Mouse (Mus musculus): ENCODE results near the gene Lgals3.

Lgals3 gene

GRCm38 (mm10) chr14:47369741-47370140 lies 2.2 kb downstream of the Lgals3 start:
- no peak for DNase-seq (ENCODE audit: low spot score in 2 of 2)

DNA sequence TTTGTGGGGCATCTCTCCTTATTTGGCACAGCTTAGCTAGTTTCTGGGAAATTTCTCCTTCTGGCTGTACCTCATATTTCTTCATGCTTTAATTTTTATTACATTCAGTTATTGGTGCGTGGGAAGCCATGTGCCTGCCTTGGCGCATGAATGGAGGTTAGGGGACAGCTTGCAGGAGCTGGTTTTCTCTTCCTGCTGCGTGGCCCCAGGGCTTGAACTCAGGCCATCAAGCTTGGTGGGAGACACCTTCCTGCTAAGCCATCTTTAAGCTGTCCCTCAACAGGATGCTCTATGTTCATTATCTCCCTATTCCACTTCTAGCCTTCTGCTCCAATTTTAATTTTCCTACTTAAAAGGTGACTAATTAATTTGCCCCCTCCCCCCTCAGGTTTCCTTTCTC lies 3.2 kb downstream of the Lgals3 start:
- no peak for DNase-seq (ENCODE audit: low spot score in 2 of 2)

DNA sequence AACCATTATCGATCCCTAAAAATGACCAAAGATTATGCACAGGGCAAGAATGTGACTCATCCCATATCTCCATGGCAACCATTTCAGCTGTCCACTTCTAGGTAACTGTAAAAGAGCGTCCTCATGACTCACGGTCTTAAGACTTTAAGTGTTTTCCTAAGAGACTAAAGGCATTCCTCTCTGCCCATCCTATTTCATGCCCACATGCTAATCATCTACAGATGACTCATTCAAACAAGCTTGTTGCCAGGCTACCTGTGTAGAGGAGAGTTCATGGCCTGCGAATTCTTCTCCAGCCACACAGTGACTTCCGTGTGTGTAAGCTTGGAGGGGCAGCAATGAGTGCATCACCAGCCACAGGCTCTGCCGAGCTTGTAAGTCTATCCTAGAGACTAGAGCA lies 4.1 kb downstream of the Lgals3 start:
- peak in 1 of 2 experiments; percentile 63 for DNase-seq (ENCODE audit: low spot score in 2 of 2)

- peak; percentile 77 for DNase-seq (ENCODE audit: low spot score in 2 of 2)
These were observed 6.5 kb downstream of the Lgals3 start for GRCm38 (mm10) chr14:47373728-47374678.

- no peak for DNase-seq (ENCODE audit: low spot score in 2 of 2)
These were observed 9.0 kb downstream of the Lgals3 start for GRCm38 (mm10) chr14:47376526-47376925.

- DNase-seq (ENCODE audit: low spot score in 2 of 2), result peak in 1 of 2 experiments; percentile 39
These were observed 10.8 kb downstream of the Lgals3 start for GRCm38 (mm10) chr14:47378336-47378735.

- no peak for DNase-seq (ENCODE audit: low spot score in 2 of 2)
These were observed 16.4 kb downstream of the Lgals3 start for GRCm38 (mm10) chr14:47383911-47384310.

GRCm38 (mm10) chr14:47384653-47385052 lies 17.1 kb downstream of the Lgals3 start:
- no peak for DNase-seq (ENCODE audit: low spot score in 2 of 2)

- DNase-seq (ENCODE audit: low spot score in 2 of 2), result no peak
These were observed 18.6 kb downstream of the Lgals3 start for GRCm38 (mm10) chr14:47386125-47386524.

- DNase-seq (ENCODE audit: low spot score in 2 of 2), result no peak
These were observed 26.0 kb downstream of the Lgals3 start for GRCm38 (mm10) chr14:47393354-47394094.

DNA sequence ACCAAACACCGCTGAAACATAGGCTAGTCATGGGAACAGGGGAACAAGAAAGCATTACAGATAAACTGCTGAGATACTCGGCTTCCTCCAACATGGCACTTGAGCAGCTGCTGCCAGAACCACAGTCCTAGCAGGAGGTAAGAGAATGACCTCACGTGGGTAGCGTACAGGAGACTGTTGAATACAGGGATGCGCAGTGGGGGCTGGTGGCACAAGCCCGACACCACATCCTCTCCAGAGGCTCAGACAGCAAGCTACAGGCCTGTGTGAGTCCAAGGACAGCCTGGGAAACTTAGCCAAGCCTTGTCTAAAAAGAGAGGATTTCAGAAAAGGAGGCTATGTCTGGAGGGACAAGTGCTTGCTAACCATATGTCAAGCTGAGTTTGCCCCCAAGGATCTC lies 27.5 kb downstream of the Lgals3 start:
- DNase-seq (ENCODE audit: low spot score in 2 of 2), result no peak

DNA sequence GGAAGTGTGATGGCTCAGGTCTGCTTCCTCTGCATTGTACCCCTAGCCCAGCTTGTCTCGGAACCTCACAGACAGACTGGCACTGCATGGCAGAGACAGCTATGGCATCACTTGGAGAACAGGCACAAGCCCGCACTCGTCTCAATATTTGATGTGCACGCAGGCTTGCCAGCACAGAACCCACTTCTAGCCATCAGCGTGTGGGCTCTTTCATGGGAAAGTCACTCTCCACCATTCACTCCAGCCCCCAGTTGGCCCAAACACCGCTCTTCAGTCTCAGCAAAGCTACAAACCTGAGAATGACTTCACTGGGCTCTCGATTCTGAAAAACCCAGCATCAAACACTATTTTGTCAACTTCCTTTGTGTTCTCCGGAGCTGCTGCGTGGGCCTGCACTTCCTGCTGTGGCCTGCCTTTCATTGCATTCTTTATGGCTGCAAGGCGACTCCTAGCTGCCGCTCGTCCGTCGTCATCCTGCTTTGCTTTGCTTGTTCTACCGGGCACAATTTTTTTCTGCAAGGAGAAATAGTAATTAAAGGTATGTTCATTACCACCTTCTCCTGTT lies 28.0 kb downstream of the Lgals3 start:
- DNase-seq (ENCODE audit: low spot score in 2 of 2), result peak; percentile 30 to 46

GRCm38 (mm10) chr14:47396165-47396652 lies 28.7 kb downstream of the Lgals3 start:
- no peak for DNase-seq (ENCODE audit: low spot score in 2 of 2)

GRCm38 (mm10) chr14:47402735-47403134 lies 35.2 kb downstream of the Lgals3 start:
- no peak for DNase-seq (ENCODE audit: low spot score in 2 of 2)

- DNase-seq (ENCODE audit: low spot score in 2 of 2), result no peak
These were observed 38.4 kb downstream of the Lgals3 start for GRCm38 (mm10) chr14:47406000-47406399.

GRCm38 (mm10) chr14:47417346-47417745 lies 49.8 kb downstream of the Lgals3 start:
- no peak for DNase-seq (ENCODE audit: low spot score in 2 of 2)

- peak; percentile 83 to 89 for DNase-seq (ENCODE audit: low spot score in 2 of 2)
These were observed 50.5 kb downstream of the Lgals3 start, which contains the start of gene Dlgap5 for GRCm38 (mm10) chr14:47417775-47418665. Dlgap5 (minus strand) TSS chr14:47418407.

- DNase-seq (ENCODE audit: low spot score in 2 of 2), result no peak
These were observed 51.1 kb downstream of the Lgals3 start for GRCm38 (mm10) chr14:47418666-47418991.

DNA sequence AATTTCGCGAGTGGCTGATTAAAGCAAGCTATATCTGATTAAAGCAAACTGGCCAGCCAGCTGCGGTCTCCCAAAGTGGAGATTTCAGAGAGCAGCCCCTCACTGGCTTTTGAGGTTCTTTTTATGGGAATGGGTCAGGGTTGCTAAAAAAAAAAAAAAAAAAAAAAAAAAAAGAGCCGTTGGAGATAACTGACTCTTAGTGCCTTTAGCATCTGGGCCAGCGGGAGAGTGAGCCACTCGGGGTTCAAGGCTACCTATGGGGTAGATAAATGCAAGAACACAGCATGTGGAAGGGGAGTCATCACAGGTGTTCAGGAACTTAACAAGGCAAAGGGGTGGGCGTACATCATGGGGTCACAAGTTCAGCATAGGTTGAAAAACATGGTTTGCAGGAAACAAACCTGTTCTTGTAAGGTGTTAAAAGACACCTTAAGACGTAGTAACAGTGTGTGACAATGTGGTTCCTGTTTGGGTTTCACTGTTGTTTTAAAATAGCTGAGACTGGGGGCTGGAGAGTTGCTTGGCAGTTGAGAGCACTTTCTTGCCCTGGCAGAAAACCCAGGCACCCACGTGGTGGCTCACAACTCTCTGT lies 51.6 kb downstream of the Lgals3 start:
- DNase-seq (ENCODE audit: low spot score in 2 of 2), result no peak

DNA sequence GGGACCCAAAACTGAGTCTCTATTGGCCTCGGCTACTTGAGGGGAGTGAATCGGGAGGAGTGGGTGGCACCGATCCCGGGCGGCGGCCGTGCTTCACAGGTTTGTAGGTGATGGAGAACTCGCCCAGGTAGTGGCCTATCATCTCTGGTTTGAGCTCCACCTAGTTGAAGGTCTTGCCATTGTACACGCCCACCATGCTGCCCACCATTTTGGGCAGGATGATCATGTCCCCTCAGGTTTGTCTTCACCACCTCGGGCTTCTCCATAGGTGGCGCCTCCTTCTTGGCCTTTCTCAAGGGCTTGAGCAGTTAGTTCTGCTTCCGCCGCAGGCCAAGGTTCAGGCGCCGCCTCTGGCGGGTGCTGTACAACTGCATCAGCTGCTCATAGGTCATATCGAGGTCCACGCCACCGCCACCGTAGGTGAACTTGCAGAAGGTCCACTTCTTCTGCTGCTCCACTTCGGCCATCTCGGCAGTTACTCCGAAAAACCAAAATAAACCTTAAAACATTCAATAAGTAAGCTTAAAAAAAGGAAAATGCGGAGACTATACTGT lies 52.2 kb downstream of the Lgals3 start:
- DNase-seq (ENCODE audit: low spot score in 2 of 2), result no peak
